Mouse (Mus musculus) embryo, embryonic 11 days (tissue): ENCODE measurements around the gene Set.

Source experiments
- DNase-seq: peaks from one replicate; pipeline ENCODE4 v3.0.0-alpha.2; 2015

Gene Set

GRCm38 (mm10) chr2:30061215-30062166, 4.3 kb downstream of the Set start:
- peak; percentile 91 for DNase-seq

- peak; percentile 82 for DNase-seq
Observed at GRCm38 (mm10) chr2:30062249-30063093, 5.3 kb downstream of the Set start.

GRCm38 (mm10) chr2:30063235-30063634, 6.1 kb downstream of the Set start:
- DNase-seq: no peak

GRCm38 (mm10) chr2:30063791-30064190, 6.6 kb downstream of the Set start:
- DNase-seq: no peak

- no peak for DNase-seq
Observed at GRCm38 (mm10) chr2:30064298-30064697, 7.1 kb downstream of the Set start.

GRCm38 (mm10) chr2:30066046-30066901, 9.1 kb downstream of the Set start:
- peak; percentile 98 for DNase-seq

GRCm38 (mm10) chr2:30067031-30067888, 10.1 kb downstream of the Set start:
- DNase-seq: peak; percentile 72

GRCm38 (mm10) chr2:30067962-30068361, 10.8 kb downstream of the Set start:
- no peak for DNase-seq

- no peak for DNase-seq
Observed at GRCm38 (mm10) chr2:30072875-30073274, 15.7 kb downstream of the Set start.

- DNase-seq: no peak
Observed at GRCm38 (mm10) chr2:30073285-30073684, 16.1 kb downstream of the Set start.

GRCm38 (mm10) chr2:30075625-30076024, 18.4 kb downstream of the Set start:
- DNase-seq: no peak

- no peak for DNase-seq
Observed at GRCm38 (mm10) chr2:30076439-30076838, 19.3 kb downstream of the Set start.

- DNase-seq: no peak
Observed at GRCm38 (mm10) chr2:30076959-30077358, 19.8 kb downstream of the Set start.

- peak; percentile 92 for DNase-seq
Observed at GRCm38 (mm10) chr2:30077502-30078348, 20.5 kb downstream of the Set start, which contains the start of gene Pkn3. TSS of gene Pkn3 (plus strand) at chr2:30077684.

GRCm38 (mm10) chr2:30078349-30078712, 21.2 kb downstream of the Set start:
- DNase-seq: peak; percentile 36

- DNase-seq: no peak
Observed at GRCm38 (mm10) chr2:30078760-30079159, 21.6 kb downstream of the Set start.

GRCm38 (mm10) chr2:30080181-30080800, 23.1 kb downstream of the Set start:
- no peak for DNase-seq

GRCm38 (mm10) chr2:30084113-30084512, 26.9 kb downstream of the Set start:
- DNase-seq: no peak

- DNase-seq: peak; percentile 60
Observed at GRCm38 (mm10) chr2:30084632-30085031, 27.5 kb downstream of the Set start.

- no peak for DNase-seq
Observed at GRCm38 (mm10) chr2:30087310-30087709, 30.1 kb downstream of the Set start.
